Mouse (Mus musculus) left cerebral cortex, adult 11 months (tissue): ENCODE data around the gene Rimklb.
"Not testable (repeated sequence)": the region's sequence is repeated elsewhere in the genome, so short reads cannot be mapped to it uniquely, and the experiment has no call there.

ENCODE experiments used
- DNase-seq: peaks from one replicate; pipeline ENCODE4 v3.0.0; 2022; ENCODE audit warnings: low spot score

The Rimklb gene

DNA sequence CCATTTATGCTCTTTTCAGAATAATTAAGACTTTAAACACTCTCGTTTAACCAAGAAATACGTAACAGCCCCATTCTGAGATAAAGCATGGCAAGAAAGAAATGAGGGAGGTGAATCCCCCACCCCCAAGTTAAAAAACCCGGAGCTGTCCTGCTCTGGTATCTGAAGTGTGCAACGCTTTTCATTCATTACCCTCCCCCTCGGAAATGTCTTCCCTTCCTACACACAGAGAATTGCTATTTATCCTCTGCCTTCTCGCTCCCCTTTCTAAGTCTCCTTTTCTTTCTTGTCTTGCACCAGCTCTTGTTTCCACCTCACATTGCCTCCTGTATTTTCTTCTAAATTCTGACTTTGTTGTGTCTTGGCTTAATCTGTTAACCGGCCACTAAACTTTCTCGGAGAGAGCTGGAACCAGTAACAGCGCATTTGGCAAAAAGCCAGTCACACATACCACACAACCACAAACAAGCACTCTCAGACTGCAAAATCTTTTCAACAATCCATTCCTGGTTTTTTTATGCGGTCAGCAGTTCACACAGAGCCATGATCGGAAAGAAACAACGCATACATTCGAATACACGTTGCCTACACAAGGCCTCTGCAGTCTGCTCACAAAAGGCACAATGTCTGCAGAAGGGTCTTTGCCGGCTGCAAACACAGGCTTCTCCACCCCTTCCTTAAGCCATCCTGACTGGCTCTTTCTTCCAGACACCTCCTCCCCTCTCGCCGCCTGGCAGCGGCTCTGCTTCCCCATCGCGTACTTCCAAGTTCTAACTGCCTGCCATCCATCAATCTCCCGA lies 3.3 kb downstream of the Rimklb start:
- DNase-seq = no peak

DNA sequence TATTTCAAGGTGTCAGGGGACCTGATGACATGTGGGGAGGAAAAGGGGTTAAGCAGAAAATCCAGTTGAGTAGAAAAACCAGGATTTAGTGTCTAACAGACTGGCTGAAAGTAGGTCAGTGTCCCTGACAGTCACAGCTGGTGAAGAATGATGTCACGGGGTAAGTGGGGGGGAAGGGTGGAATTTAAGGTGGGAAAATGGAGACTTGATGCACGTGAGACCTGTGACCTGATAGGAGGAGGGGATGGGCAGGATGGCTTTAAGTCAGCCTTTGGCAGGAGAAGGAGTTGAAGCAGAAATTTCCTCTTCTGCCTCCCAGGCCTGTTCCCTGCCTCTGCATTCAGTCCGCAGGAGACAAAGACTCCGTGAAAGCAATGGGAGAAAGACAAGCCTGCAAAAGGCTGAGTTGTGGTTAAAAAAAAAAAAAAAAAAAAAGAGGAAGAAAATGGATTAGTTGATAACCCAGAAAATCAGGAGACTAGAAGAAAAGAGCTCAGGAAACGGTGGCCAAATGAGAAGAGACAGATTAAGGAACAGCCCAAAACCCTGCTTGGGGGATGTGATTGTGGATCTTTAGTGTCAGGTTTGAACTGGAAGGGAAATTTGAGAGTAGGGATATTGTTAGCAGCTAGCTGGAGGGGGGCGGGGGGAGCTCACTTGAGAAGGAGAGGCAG lies 4.6 kb downstream of the Rimklb start:
- no peak for DNase-seq

DNA sequence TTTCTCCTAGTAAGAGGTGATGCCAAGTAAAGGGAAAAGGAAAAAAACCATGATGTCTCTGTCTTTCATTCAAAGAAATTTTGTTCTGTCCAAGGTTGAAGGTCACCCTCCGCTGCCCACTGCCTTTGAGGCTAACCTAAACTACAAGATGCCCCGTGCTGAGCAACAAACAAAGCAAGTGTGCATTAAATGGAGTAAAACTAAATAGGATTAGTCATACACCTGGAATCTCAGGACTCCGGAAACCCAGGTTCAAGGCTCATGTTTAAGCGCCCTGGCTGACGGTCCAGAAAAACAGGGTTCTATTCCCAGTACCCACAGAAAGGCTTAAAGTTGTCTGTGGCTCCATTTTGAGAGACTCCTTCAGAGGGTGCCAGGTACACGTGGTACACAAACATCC lies 6.1 kb downstream of the Rimklb start:
- DNase-seq = no peak

DNA sequence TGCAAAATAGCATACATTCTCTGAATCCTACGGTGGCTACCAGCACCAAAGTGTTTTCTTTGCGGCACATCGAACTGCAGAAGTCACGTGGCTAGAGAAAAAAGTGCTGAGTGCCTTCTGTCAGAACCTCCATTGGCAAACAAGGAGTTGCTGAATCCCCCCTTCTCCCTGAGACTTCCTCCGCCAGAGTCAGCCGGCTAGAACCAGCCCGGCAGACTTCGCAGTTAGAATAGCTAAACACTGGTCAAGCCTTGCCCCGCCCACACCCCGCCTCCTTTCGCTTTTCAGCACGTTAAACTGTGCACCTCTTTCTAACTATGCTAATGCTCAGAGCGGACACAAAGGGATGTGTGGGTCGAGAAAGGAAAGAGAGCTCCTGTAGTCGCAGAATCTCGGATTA lies 7.0 kb downstream of the Rimklb start:
- DNase-seq = no peak

DNA sequence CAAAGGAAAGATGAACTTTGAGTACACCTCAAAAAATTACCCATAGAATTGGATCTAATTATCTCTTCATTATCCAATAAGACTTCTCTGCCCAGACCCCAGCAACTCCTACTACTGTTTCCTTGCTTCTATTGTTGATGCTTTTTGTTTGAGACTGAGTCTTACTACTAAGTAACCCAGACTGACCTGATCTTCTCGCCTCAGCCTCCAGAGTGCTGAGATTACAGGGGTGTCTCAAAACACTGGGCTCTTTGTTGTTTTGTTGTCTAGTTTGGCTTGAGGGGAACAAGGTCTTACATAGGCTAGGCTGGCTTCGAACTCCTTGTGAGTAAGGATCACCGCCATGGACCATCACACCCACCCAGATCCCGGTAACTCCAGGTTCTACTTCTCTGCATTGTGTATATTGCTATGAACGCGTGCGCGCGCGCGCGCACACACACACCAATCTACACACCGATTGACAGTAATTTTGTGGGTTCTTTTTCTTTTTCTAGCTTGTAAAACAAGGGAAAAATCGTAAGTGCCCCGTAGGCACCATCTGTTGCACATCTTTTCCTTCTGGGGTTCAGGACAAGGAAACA lies 7.5 kb downstream of the Rimklb start:
- DNase-seq = no peak

DNA sequence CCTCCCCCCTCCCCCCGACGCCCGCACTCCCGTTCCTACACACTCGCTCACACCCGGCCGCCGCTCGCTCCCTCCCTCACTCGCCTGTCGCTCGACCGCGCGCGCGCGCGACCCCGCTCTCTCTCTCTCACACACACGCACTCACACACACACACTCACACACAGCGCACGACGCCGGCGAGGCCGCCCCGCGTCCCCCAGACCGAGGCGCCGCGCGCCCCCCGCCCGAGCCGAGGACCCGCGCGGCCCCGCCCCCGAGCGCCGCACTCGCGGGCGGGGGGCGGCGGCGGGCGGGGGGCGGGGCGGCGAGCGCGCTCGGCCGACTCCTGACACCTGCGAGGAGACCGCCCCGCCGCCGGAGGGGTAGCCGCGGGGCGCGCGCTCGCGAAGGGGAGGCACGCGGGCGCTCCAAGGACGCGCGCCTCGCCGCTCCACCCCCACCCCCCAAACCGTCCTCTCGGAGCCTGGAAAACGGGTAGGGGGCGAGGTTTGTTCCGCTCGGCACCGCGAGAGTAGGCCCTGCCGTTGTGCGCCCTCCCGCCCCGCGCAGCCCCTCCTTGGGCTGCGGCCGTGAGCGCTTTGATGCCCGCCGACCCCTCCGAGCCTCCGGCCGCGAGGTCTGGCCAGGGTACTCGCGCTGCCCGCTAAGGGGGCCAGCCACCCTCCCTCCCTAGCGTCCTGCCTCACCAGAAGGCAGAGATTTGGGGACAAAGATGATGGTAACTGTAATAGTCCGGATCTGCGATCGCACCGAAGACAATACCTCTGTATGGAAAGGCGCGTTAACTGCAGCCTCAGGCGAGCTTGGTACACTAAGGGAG lies 12.1 kb downstream of the Rimklb start:
- DNase-seq = peak; percentile 24

DNA sequence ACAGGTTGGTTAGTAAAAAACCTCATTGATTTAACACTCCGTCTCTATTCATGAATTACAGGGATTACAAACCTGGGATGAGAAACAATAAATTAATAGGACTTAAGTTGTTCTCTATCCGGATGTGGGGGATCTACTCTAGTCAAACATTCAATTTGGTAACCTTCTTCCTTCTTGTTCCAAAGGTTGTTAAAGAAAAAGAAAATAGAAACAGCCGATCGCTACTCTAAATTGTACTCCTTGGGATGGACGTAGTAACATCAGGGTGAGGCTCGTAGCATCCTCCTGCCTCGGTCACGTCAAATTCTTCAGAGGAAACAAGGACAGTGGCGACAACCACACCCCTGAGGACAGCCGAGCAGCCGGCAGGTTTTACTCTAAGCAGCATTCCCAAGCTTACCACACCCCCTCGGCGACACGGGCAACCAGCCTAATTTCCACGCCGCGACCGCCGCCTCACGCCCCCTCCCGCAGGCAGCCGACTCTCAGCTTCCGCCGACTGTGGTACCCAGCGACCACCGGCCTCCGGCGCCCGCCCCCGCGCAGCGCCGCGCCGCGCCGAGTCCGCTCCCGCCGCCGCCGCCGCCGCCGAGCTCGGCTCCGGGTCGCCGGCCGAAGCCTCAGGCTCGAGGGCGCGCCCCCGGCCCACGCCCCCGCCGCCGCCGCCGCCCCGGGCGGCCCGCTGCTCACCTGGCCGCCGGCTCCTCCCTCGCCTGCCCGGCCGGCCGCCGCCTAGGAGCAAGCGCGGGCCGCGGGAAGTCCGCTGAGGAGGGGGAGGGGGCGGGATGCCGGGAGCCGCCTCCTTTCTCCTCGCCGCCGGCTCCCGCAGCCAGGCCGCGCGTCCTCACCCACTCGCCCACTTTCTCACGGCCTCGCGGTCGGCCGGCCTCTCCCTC lies 12.9 kb downstream of the Rimklb start:
- DNase-seq = no peak

DNA sequence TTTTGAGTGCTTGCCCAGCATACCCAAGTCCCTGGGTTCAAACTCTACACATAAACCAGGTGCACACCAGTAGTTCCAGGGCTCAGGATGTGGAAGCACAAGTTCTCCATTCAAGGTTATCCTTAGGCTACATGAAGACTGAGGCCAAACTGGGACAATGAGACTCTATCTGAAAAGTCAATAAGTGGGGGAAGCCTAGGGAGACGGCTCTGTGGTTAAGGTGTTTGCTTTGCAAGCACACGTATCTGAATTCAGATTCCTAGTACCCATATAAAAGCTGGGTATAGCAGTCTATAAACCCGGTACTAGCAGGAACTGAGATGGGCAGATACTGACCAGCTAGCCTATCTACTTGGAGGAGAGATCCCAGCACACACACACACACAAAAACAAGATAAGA lies 20.5 kb downstream of the Rimklb start:
- DNase-seq = no peak

DNA sequence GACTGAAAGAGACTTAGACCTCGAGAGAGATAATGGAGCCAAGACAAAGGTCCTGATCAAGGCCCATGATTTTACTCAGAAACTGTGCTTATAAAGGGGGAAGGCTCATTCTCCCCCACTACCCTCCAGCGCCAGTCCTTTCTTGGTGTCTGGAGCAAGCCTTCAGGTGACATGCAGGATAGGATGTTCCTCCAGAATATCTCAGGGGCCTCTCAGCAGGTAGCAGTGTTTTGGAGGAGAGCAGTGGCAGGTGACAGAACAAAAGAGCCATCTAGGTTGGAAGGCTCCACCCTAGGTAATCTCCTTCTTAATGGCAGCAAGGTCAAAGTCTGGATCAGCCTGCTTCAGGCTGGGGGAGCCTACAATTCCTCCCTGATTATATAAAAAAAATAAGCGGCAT lies 27.1 kb downstream of the Rimklb start:
- not testable (repeated sequence) for DNase-seq

DNA sequence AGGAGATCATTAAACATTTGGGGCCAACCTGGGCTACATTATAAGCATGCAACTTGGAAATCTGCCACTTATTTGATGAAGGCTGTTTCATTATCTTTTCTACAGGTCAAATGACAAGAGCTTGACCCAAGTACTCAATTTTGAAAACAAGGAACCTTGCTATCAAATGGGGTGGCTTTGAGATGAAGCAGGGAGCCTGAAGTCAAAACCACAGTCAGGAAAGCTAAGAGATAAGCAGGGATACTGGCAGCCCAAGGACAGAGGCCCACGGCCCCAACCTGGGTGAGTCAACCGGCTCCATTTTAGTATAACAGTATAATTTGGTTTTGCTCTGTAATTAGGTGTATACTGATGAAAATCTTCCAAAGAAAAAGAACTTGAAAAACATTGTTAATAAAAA lies 28.3 kb downstream of the Rimklb start:
- DNase-seq = no peak

DNA sequence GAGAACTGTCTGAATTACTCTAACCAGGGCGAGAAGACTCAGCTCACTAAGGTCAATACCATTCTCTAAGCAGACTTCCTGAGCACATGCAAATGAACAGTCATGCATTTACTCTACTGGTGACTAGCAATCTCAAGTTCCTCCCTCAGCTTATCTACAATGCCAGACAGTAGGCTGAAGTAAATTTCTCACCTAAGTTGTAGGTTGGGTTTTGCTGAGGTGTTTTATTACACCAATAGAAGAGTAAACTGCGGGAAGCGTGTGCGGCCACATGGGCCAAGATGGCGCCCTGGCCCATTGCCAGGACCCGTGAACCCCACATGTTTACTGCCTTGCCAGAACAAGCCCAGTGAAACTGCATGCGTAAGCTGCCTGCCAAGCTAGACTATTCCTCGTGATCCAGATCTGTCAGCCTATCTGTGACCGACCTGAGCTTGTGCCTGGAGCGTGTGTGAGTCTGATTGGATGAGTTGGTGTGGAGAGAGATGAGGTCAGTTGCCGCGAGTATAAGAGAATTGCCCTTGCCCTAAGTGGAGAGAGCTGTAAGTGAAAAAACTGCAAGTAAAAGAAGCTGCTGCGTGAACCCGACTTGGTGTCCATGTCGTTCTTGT lies 29.4 kb downstream of the Rimklb start:
- no peak for DNase-seq

DNA sequence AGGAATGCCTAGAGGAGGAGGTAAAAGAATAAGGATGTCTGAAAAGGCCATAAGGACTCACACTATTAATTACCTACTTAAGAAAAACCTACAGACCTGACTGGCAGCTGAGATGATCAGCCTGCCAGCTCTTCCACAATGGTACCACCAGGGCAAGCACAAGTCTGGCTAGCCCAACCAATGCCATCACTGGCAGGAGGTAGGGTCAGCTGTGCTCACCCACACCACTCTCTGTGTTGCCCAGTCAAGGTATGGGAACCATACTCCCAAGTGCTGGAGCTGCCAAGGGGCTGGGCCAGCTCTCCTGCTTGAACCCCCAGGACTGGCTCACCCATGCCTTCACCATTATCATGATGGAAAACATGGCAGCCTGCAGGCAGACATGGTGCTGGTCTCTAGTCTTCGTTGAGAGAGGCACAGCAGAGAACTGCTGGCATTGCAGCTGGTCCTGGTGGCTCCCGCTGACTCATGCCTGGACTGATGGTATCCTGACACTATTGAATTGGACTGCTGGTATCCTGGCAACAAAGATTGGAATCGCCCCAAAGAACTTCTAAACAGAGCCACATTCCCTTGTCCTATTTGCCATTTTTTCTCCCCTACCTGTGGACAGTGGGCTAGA lies 32.4 kb downstream of the Rimklb start:
- no peak for DNase-seq

DNA sequence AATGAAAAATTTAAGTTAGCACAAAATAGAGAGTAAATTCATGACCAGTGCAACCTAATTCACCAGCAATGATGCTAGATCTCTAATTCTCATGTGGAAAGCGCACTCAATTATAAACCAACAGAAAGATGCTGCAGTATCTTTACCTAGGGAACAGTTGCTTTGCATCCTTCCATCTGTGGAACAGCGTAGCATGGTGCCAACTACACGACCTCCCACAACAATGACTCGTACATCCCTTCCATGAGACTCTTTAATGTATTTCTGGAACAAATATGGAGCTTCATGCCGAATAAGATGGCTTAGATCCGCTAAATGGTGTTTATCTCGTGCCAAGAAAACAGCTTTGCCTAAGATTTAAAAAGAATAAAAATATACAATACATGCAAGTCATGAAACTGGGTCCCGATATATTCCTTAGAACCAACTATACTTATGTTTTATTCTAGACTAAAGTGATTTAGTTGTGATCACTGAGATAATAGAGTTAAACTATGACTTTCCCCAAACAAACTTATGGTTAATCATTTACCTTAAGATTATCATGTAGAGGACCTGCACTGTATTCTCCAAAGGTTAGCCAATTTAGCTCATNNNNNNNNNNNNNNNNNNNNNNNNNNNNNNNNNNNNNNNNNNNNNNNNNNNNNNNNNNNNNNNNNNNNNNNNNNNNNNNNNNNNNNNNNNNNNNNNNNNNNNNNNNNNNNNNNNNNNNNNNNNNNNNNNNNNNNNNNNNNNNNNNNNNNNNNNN lies 39.4 kb downstream of the Rimklb start:
- DNase-seq = no peak

DNA sequence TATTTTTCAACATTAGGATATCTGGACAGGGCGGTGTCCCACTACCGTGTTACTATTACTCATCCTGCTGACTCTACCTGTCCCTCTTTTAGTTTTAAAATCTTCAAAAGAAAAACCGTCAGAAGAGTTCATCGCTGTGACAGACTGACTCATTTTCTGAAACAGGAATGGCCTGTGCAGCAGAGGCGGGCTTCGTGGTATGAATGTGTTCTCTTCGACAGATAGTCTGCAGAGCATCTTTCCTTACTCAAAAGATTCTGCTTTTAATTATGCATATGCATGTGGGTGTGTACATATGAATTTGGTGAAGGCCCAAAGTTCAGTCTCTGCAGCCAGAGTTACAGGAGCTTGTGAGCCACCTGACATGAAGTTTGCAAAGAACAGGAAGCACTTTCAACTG lies 50.7 kb downstream of the Rimklb start:
- DNase-seq = no peak

DNA sequence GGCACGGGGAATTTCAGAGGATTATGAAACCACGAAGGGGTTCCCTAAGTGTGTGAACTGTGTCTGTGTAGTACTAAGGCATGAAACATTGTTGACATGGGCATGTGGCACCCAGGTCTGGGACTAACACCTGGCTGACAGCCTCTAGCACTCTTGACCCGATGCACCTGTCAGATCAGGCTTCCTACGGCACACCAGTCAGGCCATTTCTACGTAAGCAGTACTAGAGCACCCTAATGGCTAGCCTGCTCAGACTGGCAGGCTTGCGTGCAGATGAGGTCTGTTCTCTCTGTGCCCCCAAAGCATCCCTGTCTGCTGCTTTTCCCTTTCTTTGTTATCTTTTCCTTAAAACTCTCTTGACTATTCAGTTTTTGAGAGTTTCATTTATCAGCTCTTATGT lies 53.3 kb downstream of the Rimklb start:
- DNase-seq = no peak

DNA sequence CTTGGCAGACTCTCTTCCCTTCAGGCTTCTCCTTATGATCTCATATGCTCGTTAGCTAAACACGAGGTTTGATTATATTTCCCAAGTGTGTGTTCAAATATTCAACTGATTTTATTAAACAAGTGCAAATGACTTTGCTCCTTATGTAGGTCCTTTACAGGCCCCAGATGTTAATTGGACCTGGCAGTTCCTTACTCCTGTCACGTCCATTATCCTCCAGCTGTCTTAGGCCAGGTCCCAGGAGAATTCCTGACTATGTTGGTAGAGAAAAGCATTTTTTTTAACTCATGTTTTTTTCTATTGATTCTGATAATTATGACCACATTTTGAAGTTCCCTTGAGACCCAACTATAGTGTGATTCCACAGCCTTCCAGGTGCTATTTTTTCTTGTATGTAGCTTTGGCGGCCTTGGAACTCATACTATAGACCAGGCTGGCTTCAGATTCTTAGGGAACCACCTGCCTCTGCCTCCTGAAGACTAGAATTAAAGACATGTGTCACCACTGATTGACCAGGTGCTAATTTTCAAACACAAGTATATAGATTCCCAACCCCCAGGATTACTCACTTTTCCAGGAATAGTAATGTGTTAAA lies 57.8 kb downstream of the Rimklb start:
- no peak for DNase-seq

DNA sequence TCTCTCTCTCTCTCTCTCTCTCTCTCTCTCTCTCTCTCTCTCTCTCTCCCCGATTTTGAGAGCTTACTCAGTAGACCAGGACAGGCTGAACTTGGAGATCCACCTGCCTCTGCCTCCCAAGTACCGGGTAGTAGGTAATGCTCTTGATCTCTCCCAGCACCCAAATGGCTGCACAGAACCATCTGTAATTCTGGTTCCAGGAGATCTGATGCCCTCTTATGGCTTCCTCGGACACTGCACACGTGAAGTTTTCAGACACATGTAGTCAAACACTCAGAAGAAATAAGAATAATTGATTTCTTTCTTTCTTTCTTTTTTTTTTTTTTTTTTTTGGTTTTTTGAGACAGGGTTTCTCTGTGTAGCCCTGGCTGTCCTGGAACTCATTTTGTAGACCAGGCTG lies 59.3 kb downstream of the Rimklb start:
- no peak for DNase-seq

DNA sequence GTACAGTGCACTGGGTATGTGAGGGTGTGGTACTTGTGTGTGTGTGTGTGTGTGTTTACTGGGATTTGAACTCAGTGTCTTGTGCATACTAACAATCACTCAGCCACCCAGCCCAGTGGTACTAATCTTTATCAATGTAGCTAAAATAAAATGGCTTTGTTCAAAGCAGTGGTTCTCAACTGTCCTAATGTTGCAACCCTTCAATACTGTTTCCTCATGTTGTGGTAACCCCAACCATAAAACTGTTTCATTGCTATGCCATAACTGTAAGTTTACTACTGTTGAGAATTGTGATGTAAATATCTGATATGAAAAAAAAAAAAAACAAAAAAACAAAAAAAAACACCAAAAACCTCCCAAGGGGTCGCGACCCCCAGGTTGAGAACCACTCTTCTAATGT lies 63.3 kb downstream of the Rimklb start:
- no peak for DNase-seq

DNA sequence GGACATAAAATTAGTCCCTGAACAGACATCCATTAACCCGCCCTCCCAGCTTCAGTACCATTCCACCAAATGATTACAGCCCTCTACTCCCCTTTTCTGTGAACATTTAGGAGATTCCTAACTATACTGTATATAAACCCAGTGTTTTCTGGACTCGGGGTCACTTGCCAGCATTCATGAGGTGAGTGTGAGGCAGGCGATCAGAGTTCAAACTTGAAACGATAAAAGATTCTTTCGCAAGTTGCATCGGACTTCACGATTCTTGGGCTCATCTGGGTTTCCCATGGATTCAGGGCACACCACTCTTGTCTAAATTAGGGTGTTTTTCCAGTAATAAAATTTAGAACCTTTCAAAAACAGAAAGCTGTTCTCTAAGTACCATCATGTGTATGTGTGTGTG lies 71.1 kb downstream of the Rimklb start:
- no peak for DNase-seq

DNA sequence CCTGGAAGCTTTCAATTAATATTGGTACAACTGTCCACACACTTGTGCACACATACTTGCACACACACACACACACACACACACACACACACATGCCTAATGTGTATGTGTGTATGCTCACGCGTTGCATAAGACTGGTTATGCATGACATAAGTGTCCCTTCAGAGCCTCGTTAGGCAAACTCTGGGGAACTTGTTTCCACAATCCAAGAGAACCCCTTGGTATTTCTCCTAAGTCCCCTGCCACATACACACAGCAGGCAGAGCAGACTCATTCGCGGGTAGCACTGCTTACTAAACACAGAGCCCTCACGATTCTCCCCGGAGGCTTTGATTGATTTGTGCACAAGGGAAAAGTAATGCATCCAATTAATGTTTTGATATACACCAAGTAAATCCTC lies 81.5 kb downstream of the Rimklb start:
- DNase-seq = no peak
